Mouse (Mus musculus) gastrocnemius, adult 2 months (tissue): ENCODE measurements around the gene Olfr1180. TPM values are rescaled to one million over a fixed set of nuclear protein-coding genes. Genes with fewer than 3 reads are reported as not detected.
"Not testable (repeated sequence)": the region's sequence is repeated elsewhere in the genome, so short reads cannot be mapped to it uniquely, and the experiment has no call there.

Experiments used
- DNase-seq: peaks from one replicate; pipeline ENCODE4 v3.0.0; 2022
- H3K27ac ChIP-seq: fragments of 200-600 bp; 2 replicates; pipeline ENCODE4 v1.8.1; 2022; ENCODE audit warnings: mild to moderate bottlenecking
- H3K4me3 ChIP-seq: fragments of 200-600 bp; 2 replicates; pipeline ENCODE4 v1.8.1; 2022; ENCODE audit warnings: mild to moderate bottlenecking, moderate library complexity
- CTCF ChIP-seq: fragments of 200-600 bp; IDR thresholded peaks from 2 replicates; pipeline ENCODE4 v1.8.1; 2022; ENCODE audit warnings: antibody characterized with exemption, mild to moderate bottlenecking, moderate library complexity
- intact Hi-C: fragments of 180-260 bp; cut with DNase I; formaldehyde crosslinking; loops from one replicate; pipeline ENCODE4 v1.15.1; 2025
- long read RNA-seq, 2 experiments: library from polyadenylated mRNA; stranded (forward); transcript quantifications; one replicate each; pipeline ENCODE4 v2.0.0; 2021
- total RNA-seq, 2 experiments: library from RNA; stranded (reverse); gene quantifications; 2 replicates each; pipeline ENCODE4 v1.2.3; 2021

Gene Olfr1180
- not detected for total RNA-seq
- long read RNA-seq, experiment 1, result 0 reads
- long read RNA-seq, experiment 2, result 0 reads

DNA sequence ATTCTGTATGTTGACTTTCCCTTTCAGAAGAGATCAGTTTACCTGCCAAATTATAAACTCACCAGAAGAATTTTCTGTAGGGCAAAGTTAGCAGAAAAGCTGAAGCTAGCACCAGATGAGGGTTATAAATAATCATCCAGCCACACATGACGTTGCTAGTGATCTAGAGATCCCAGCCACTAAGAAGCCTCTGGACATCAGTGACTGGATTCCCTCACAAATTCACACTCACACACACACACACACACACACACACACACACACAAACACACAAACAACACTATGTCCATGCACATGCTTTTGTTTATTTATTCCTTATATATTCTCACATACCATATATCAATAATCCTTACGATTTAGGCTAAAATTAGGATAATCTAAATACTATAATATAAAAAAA is at the start of gene Olfr1180:
Gene Olfr1180 (minus strand): TSS at position 101 of the 400 bp plus-strand sequence.
- no peak within 1 kb of the TSS for H3K27ac ChIP-seq
- intact Hi-C loops, result no loop called here
- H3K4me3 ChIP-seq, result no peak within 1 kb of the TSS
- DNase-seq, result no peak
- no peak for TF ChIP-seq CTCF

DNA sequence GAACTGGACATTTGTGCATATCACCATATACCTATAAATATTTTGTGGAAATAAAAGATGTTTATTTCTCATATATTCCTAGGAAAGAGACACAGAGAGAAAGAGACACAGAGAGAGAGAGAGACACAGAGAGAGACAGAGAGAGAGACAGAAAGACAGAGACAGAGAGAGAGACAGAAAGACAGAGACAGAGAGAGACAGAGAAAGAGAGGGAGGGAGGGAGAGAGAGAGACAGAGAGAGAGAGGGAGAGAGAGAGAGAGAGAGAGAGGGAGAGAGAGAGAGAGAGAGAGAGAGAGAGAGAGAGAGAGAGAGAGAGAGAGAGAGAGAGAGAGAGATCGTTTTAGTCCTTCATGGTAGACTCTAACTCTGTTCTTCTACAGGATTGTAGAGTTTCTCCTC is 35.6 kb upstream of the Olfr1180 start, which contains the start of gene Olfr1183:
Gene Olfr1183 (plus strand): TSS at position 301 of the 400 bp plus-strand sequence.
- DNase-seq, H3K27ac ChIP-seq, intact Hi-C loops, H3K4me3 ChIP-seq: not testable (repeated sequence)

- TF ChIP-seq CTCF, result no peak
- Histone ChIP-seq H3K27ac (no peak within 1 kb of the TSS), H3K4me3 (no peak within 1 kb of the TSS)
- DNase-seq, result no peak
- intact Hi-C loops, result no loop called here
These were observed 30.1 kb upstream of the Olfr1180 start, which contains the start of gene Gm13757 for GRCm38 (mm10) chr2:88449031-88449430. Gene Gm13757 (minus strand): TSS chr2:88449131.

DNA sequence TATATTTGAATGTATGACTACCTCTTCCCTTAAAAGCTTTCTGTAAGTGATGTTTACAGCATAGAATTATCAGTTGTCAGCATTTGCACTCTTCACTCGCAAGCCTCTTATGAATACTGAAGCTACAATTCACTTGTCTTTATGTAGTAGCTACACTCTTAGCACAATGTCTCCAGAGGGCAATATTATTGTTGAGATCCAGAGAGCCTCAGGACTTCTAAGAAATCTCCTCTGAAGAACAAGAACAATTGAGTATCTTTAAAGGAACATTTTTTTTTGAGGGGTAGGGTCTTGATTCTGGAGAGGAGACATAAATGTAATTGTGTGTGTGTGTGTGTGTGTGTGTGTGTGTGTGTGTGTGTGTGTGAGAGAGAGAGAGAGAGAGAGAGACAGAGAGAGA is 7.1 kb upstream of the Olfr1180 start, which contains the start of gene Olfr1181:
Gene Olfr1181 (minus strand): TSS at position 101 of the 400 bp plus-strand sequence.
- no peak within 1 kb of the TSS for H3K4me3 ChIP-seq
- intact Hi-C loops, result no loop called here
- DNase-seq, result no peak
- no peak within 1 kb of the TSS for H3K27ac ChIP-seq
- no peak for TF ChIP-seq CTCF

- no peak within 1 kb of the TSS for H3K4me3 ChIP-seq
- no peak for DNase-seq
- TF ChIP-seq CTCF, result no peak
- H3K27ac ChIP-seq, result no peak within 1 kb of the TSS
- intact Hi-C loops, result no loop called here
These were observed 12.6 kb downstream of the Olfr1180 start, which contains the start of gene Olfr1179 for GRCm38 (mm10) chr2:88406353-88406752. Gene Olfr1179 (minus strand): TSS chr2:88406453.

- Histone ChIP-seq H3K4me3 (no peak within 1 kb of the TSS), H3K27ac (no peak within 1 kb of the TSS)
- no peak for DNase-seq
- intact Hi-C loops, result no loop called here
- TF ChIP-seq CTCF, result no peak
These were observed 32.2 kb downstream of the Olfr1180 start, which contains the start of gene Olfr1178 for GRCm38 (mm10) chr2:88386762-88387161. Gene Olfr1178 (plus strand): TSS chr2:88387062.

Other genes with a start within 250 kb of the Olfr1180 start
- gene Olfr1168, start 237.3 kb downstream of the Olfr1180 start, total RNA-seq, result not detected
- gene Olfr1170, start 190.8 kb downstream of the Olfr1180 start, total RNA-seq, result not detected
- not detected for gene Olfr1173, start 139.3 kb downstream of the Olfr1180 start, total RNA-seq
- gene Olfr1174-ps, start 104.0 kb downstream of the Olfr1180 start, total RNA-seq, result not detected
- not detected for gene Olfr1175-ps, start 91.9 kb downstream of the Olfr1180 start, total RNA-seq
- not detected for gene Olfr1176, start 82.4 kb downstream of the Olfr1180 start, total RNA-seq
- gene Olfr1177-ps, start 72.7 kb downstream of the Olfr1180 start, total RNA-seq, result not detected
- not detected for gene Olfr1178, start 32.1 kb downstream of the Olfr1180 start, total RNA-seq
- not detected for gene Olfr1179, start 12.7 kb downstream of the Olfr1180 start, total RNA-seq
- gene Olfr1181, start 7.0 kb upstream of the Olfr1180 start, total RNA-seq, result not detected
- not detected for gene Gm13757, start 30.0 kb upstream of the Olfr1180 start, total RNA-seq
- not detected for gene Olfr1183, start 35.7 kb upstream of the Olfr1180 start, total RNA-seq
- not detected for gene Olfr1184, start 64.4 kb upstream of the Olfr1180 start, total RNA-seq
- gene Olfr1185-ps1, start 74.2 kb upstream of the Olfr1180 start, total RNA-seq, result not detected
- not detected for gene Olfr1186, start 99.4 kb upstream of the Olfr1180 start, total RNA-seq
- gene Olfr1188, start 137.8 kb upstream of the Olfr1180 start, total RNA-seq, result not detected
- gene Olfr1189, start 167.3 kb upstream of the Olfr1180 start, total RNA-seq, result not detected
- not detected for gene Olfr1191-ps1, start 221.4 kb upstream of the Olfr1180 start, total RNA-seq
- not detected for gene Olfr1192-ps1, start 229.4 kb upstream of the Olfr1180 start, total RNA-seq